Mouse (Mus musculus) kidney, adult 2 months (tissue): ENCODE results near the gene Gpx3.

Experiments
- CTCF ChIP-seq: fragments of 200-500 bp; conservative IDR thresholded peaks from 2 replicates; pipeline ENCODE4 v1.5.1; 2011; ENCODE audit warnings: low read depth, mild to moderate bottlenecking, control low read depth, low read length, moderate library complexity, mixed read lengths; ENCODE audit not compliant: insufficient read depth, insufficient read length
- POLR2A ChIP-seq: fragments of 200-500 bp; IDR thresholded peaks from one replicate; pipeline ENCODE4 v1.6.1; 2011; ENCODE audit warnings: low read depth, low read length, control low read depth

- peak; percentile 68 for TF ChIP-seq CTCF
- no peak for TF ChIP-seq POLR2A
Observed at GRCm38 (mm10) chr11:54879434-54879833, 22.8 kb upstream of the Gpx3 start.
